Mouse (Mus musculus) forebrain, embryonic 15.5 days (tissue): ENCODE measurements around the gene Efhd1. TPM values are rescaled to one million over a fixed set of nuclear protein-coding genes. Genes with fewer than 3 reads are reported as not detected.

Experiments
- ATAC-seq: fragments of 200-750 bp; cut with Nextera tagmentation; replicated peaks from 2 replicates; pipeline ENCODE4 v1.8.0; 2017; ENCODE audit warnings: mild to moderate bottlenecking, moderate TSS enrichment, moderate library complexity
- H3K27ac ChIP-seq: fragments of 300-500 bp; sonication (generic); replicated peaks from 2 replicates; pipeline ENCODE4 v1.5.1; 2015; ENCODE audit warnings: mild to moderate bottlenecking, inconsistent platforms
- H3K27me3 ChIP-seq: fragments of 300-500 bp; sonication (generic); 2 replicates; pipeline ENCODE4 v1.6.1; 2015; ENCODE audit warnings: inconsistent platforms
- H3K36me3 ChIP-seq: fragments of 300-500 bp; sonication (generic); 2 replicates; pipeline ENCODE4 v1.6.1; 2015; ENCODE audit warnings: mild to moderate bottlenecking, inconsistent platforms
- H3K4me1 ChIP-seq: fragments of 300-500 bp; sonication (generic); 2 replicates; pipeline ENCODE4 v1.6.1; 2015; ENCODE audit warnings: inconsistent platforms
- H3K4me2 ChIP-seq: fragments of 300-500 bp; sonication (generic); replicated peaks from 2 replicates; pipeline ENCODE4 v1.6.1; 2015; ENCODE audit warnings: mild to moderate bottlenecking, inconsistent platforms
- H3K4me3 ChIP-seq: fragments of 300-500 bp; sonication (generic); 2 replicates; pipeline ENCODE4 v1.5.1; 2015; ENCODE audit warnings: mild to moderate bottlenecking, inconsistent platforms
- H3K9ac ChIP-seq: fragments of 300-500 bp; sonication (generic); replicated peaks from 2 replicates; pipeline ENCODE4 v1.6.1; 2015; ENCODE audit warnings: mild to moderate bottlenecking, inconsistent platforms
- H3K9me3 ChIP-seq: fragments of 300-500 bp; sonication (generic); 2 replicates; pipeline ENCODE4 v1.6.1; 2016; ENCODE audit warnings: inconsistent platforms
- WGBS: fragments of 180-500 bp; shearing (Covaris S2); methylation state at CpG from one replicate; pipeline ENCODE4 v1.1.7; 2015; ENCODE audit warnings: mixed read lengths; 5-methylcytosine and 5-hydroxymethylcytosine counted together
- polyA plus RNA-seq: library from polyadenylated mRNA; unstranded; fragments of >200 nt; fragmentation: Nextera tagmentation; extraction: Ambion mirVana; gene quantifications from 2 replicates; pipeline ENCODE4 v1.2.1, GENCODE M21; 2015

The Efhd1 gene
- polyA plus RNA-seq, 1 experiment from 2014 or later: 0.90 TPM

DNA sequence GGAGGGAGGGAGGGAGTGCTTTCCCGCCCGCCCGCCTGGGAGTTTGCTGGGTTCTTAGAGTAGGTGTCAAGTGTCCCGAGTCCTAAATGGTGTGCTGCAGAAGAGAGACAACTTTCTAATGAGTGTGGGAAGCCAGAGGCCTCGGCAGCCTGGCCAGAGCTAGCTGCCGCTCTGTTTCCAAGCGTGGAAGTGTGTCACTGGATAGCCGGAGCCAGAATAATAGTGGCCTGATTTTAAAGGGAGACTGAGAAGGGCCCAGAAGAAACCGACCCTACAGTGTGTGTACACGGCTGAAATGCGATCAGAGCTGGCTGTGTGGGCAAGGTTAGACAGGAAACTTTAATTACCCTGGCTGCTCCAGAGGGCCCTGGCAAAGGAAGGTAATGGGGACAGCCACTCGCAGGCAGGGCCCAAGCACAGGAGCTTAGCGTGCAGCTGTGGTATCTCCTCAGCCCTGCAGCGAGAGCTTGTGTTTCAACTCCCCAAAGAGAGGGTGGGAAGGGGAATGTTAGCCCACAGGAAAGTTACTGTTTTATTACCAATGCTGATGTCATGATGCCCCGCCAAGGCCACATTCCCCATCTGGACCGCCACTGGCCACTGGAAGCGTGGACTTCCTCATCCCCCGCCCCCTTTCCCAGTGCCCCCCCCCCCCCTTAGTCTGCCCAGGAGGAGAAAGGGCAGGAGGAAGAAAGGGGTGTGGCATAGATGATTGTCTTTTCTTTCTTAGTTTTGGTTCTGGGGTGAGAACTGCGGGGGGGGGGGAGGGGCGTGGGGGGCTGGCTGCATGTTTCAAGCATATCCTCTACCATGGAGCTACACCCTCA lies 6.7 kb downstream of the Efhd1 start:
- 0 out of 2 replicates have a peak, but pooled peaks have one; percentile 43 for ATAC-seq
- Histone ChIP-seq H3K9ac (no peak overlapping the region), H3K27ac (0 out of 2 replicates have a peak overlapping the region, but pooled peaks have one; percentile 15), H3K27me3 (peaks cover 15% of the 10 kb centered on the region), H3K4me1 (peaks cover 11% of the 10 kb centered on the region), H3K9me3 (no peaks in the 10 kb centered on the region), H3K4me3 (no peak overlapping the region), H3K4me2 (no peak overlapping the region), H3K36me3 (no peaks in the 10 kb centered on the region)
- WGBS: 8% methylated on average over 20 of the region's 20 CpGs

DNA sequence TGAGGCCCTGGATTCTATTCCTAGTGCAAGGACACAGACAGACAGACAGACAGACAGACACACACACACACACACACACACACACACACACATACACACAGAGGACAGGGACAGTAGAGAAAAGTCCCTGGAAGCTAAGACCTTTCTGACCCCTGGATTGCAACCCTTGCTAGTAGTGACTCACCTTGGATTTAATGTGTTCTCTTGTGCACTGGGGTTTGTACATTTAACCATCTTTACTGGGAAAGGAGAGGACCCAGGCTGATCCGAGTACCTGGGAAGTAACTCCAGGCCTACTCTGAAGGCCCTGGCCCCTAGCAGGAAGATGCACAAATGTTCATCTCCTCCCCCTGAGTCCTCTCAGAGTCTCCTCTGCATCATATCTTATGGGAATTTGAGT lies 7.4 kb downstream of the Efhd1 start:
- Histone ChIP-seq H3K4me1 (peaks cover 11% of the 10 kb centered on the region), H3K27me3 (peaks cover 7% of the 10 kb centered on the region), H3K4me2 (no peak overlapping the region), H3K9me3 (no peaks in the 10 kb centered on the region), H3K27ac (no peak overlapping the region), H3K36me3 (no peaks in the 10 kb centered on the region), H3K9ac (no peak overlapping the region), H3K4me3 (no peak overlapping the region)
- WGBS: 71% methylated on average over 1 of the region's 1 CpGs
- ATAC-seq: no peak

DNA sequence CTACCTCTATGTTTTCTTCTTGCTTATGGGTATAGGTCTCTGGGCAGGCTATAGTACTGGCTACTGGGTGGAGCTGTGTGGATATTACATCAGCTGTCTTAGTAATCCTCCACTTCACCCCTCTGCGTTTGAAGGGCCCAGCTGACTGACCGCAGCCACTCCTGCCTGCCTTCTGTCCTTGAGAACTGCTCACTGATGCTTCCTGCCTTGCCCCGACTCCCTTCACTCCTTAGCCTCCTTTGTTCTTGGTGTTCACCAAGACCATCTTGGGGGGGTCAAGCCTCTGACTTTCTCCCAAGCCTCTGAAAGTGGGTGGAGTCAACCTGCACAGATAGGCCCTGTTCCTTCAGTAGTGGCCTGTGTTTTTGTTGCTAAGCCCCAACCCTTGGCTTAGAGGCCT lies 8.3 kb downstream of the Efhd1 start:
- ATAC-seq: no peak
- Histone ChIP-seq H3K4me1 (peaks cover 11% of the 10 kb centered on the region), H3K9ac (no peak overlapping the region), H3K27ac (no peak overlapping the region), H3K9me3 (no peaks in the 10 kb centered on the region), H3K4me2 (no peak overlapping the region), H3K36me3 (no peaks in the 10 kb centered on the region), H3K4me3 (no peak overlapping the region), H3K27me3 (0 out of 2 replicates have a peak, but pooled peaks cover 6% of the 10 kb centered on the region)
- 70% methylated on average over 3 of the region's 3 CpGs for WGBS

DNA sequence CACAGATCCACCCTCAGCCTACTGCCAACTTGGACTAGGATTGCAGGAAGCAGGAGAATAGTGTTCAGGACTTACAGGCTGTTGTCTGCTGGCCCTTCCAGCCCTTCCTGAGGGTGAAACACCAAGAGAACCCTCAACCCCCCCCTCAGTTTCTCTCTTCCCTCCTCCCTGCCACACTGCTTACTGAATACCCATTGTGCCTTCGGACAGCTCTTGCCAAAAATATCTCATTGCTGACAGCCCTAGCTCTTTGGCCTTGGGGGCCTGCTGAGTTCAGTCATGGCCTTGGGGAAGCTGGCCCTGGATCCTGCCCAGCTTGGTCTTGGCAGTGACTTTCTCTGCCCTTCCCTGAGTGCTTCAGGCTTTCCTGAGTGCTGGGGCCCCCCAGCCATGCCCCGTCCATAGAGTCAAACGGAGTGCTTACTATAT lies 9.4 kb downstream of the Efhd1 start:
- Histone ChIP-seq H3K9me3 (no peaks in the 10 kb centered on the region), H3K36me3 (no peaks in the 10 kb centered on the region), H3K27me3 (0 out of 2 replicates have a peak, but pooled peaks cover 2% of the 10 kb centered on the region), H3K27ac (no peak overlapping the region), H3K4me1 (peaks cover 11% of the 10 kb centered on the region), H3K9ac (no peak overlapping the region), H3K4me2 (no peak overlapping the region), H3K4me3 (no peak overlapping the region)
- WGBS: 57% methylated on average over 3 of the region's 3 CpGs
- ATAC-seq: no peak

- no peak overlapping the region for H3K9ac ChIP-seq
- H3K4me1 ChIP-seq: peaks cover 11% of the 10 kb centered on the region
- H3K4me2 ChIP-seq: no peak overlapping the region
- H3K36me3 ChIP-seq: no peaks in the 10 kb centered on the region
- H3K4me3 ChIP-seq: no peak overlapping the region
- H3K27me3 ChIP-seq: no peaks in the 10 kb centered on the region
- no peak overlapping the region for H3K27ac ChIP-seq
- WGBS: 60% methylated on average over 4 of the region's 4 CpGs
- no peaks in the 10 kb centered on the region for H3K9me3 ChIP-seq
- ATAC-seq: no peak
Measured at GRCm38 (mm10) chr1:87274134-87274533, 10.0 kb downstream of the Efhd1 start.

- no peak overlapping the region for H3K9ac ChIP-seq
- no peak overlapping the region for H3K4me2 ChIP-seq
- WGBS: 92% methylated on average over 12 of the region's 12 CpGs
- no peaks in the 10 kb centered on the region for H3K9me3 ChIP-seq
- ATAC-seq: no peak
- H3K27me3 ChIP-seq: no peaks in the 10 kb centered on the region
- H3K27ac ChIP-seq: no peak overlapping the region
- peaks cover 11% of the 10 kb centered on the region for H3K4me1 ChIP-seq
- no peak overlapping the region for H3K4me3 ChIP-seq
- H3K36me3 ChIP-seq: no peaks in the 10 kb centered on the region
Measured at GRCm38 (mm10) chr1:87275151-87275550, 11.0 kb downstream of the Efhd1 start.

DNA sequence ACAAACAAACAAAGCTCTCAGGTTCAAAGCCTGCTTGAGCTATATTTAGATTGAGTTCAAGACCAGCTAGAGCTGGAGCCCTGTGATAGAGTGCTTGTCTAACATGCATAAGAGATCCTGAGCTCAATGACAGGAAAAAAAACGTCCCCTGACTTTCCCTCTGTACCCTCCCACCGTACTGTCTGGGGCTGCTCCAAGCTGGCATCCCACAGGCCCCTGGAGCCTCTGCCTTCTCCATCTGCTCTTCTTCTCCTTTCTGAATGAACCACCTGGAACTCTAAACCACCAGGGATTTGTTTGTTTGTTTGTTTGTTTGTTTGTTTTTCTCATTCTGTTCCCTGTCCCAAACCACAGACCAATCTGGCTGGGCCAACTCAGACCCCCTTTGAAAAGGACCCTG lies 11.9 kb downstream of the Efhd1 start:
- WGBS: 47% methylated on average over 2 of the region's 2 CpGs
- Histone ChIP-seq H3K27me3 (no peaks in the 10 kb centered on the region), H3K4me1 (peaks cover 2% of the 10 kb centered on the region), H3K36me3 (no peaks in the 10 kb centered on the region), H3K9ac (no peak overlapping the region), H3K9me3 (no peaks in the 10 kb centered on the region), H3K4me2 (no peak overlapping the region), H3K4me3 (no peak overlapping the region), H3K27ac (no peak overlapping the region)
- ATAC-seq: no peak

GRCm38 (mm10) chr1:87280281-87280680 lies 16.1 kb downstream of the Efhd1 start:
- no peak overlapping the region for H3K27ac ChIP-seq
- H3K36me3 ChIP-seq: no peaks in the 10 kb centered on the region
- H3K4me2 ChIP-seq: no peak overlapping the region
- ATAC-seq: no peak
- 79% methylated on average over 5 of the region's 5 CpGs for WGBS
- no peaks in the 10 kb centered on the region for H3K27me3 ChIP-seq
- no peak overlapping the region for H3K9ac ChIP-seq
- H3K4me1 ChIP-seq: no peaks in the 10 kb centered on the region
- H3K9me3 ChIP-seq: no peaks in the 10 kb centered on the region
- H3K4me3 ChIP-seq: no peak overlapping the region

GRCm38 (mm10) chr1:87281599-87282412 lies 17.6 kb downstream of the Efhd1 start:
- no peak for ATAC-seq
- 16% methylated on average over 20 of the region's 20 CpGs for WGBS
- Histone ChIP-seq H3K36me3 (no peaks in the 10 kb centered on the region), H3K27me3 (no peaks in the 10 kb centered on the region), H3K4me3 (no peak overlapping the region), H3K9ac (no peak overlapping the region), H3K9me3 (no peaks in the 10 kb centered on the region), H3K4me2 (no peak overlapping the region), H3K4me1 (no peaks in the 10 kb centered on the region), H3K27ac (no peak overlapping the region)

DNA sequence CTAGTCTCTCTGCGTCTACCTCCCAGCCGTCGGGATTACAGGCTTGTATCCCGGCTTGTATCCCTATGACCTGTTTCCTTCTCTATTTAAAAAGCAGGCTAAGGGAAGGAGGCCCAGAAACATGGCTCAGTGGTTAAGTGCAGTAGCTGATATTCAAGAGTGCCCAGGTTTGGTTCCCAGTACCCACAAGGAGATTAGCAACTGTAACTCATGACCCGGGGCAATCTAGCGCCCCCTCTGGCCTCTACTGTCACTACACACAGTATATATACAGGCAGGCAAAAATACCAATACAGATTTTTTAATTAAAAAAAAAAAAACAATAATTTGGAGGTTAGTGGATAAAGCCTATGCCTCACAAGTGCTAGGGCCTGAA lies 18.2 kb downstream of the Efhd1 start:
- Histone ChIP-seq H3K27ac (no peak overlapping the region), H3K4me3 (no peak overlapping the region), H3K36me3 (no peaks in the 10 kb centered on the region), H3K9ac (no peak overlapping the region), H3K27me3 (no peaks in the 10 kb centered on the region), H3K4me1 (no peaks in the 10 kb centered on the region), H3K4me2 (no peak overlapping the region), H3K9me3 (no peaks in the 10 kb centered on the region)
- 59% methylated on average over 6 of the region's 6 CpGs for WGBS
- ATAC-seq: no peak

DNA sequence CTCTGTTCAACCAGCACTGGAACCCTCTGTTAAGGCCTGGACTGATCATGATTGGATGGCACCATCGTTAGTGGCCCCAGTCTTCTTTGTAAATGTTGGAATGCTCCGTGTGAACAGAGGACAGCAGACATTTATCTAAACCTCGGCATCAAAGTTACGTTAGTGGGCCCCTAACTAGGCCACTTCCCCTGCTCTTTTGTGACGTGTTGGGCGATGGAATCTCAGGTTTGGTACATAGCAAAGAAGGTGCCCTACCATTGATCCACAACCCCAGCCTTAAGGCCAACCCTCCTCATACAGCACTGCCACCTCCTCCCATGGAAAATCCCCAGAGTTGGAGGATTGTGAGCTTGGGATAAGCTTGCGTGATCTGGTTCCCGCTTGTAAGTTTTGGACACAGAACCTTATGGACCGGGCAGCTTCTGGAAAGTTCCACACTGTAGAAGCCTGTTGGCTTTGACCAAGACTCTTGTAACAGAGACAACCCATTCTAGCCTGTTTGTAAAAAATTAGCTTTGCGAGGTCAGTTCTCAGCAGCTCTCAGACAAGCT lies 19.3 kb downstream of the Efhd1 start:
- ATAC-seq: no peak
- WGBS: 69% methylated on average over 10 of the region's 10 CpGs
- H3K27ac ChIP-seq: no peak overlapping the region
- no peak overlapping the region for H3K4me2 ChIP-seq
- no peaks in the 10 kb centered on the region for H3K4me1 ChIP-seq
- H3K9me3 ChIP-seq: no peaks in the 10 kb centered on the region
- H3K4me3 ChIP-seq: no peak overlapping the region
- no peaks in the 10 kb centered on the region for H3K27me3 ChIP-seq
- no peaks in the 10 kb centered on the region for H3K36me3 ChIP-seq
- no peak overlapping the region for H3K9ac ChIP-seq

DNA sequence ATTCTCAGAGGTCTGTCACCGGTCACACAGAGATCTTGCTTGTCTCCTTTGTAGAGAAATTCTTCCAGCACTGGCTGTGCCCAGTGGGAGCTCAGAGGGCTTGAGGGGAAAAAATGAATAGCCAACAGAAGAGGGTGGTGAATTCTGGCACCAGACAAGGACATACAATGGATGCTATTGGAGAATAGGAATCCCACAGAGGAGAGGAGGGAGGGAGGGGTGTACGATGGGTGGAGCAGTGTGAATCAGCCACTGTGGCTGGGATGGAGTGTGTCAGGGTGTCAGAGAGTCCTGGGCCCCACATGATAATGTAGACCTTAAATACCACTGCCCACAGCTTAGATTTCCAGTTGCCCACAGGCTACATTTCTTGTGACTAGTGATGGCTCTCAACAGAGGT lies 22.9 kb downstream of the Efhd1 start:
- Histone ChIP-seq H3K4me3 (no peak overlapping the region), H3K9me3 (no peaks in the 10 kb centered on the region), H3K9ac (no peak overlapping the region), H3K4me1 (no peaks in the 10 kb centered on the region), H3K36me3 (no peaks in the 10 kb centered on the region), H3K27ac (no peak overlapping the region), H3K4me2 (no peak overlapping the region), H3K27me3 (no peaks in the 10 kb centered on the region)
- 32% methylated on average over 2 of the region's 2 CpGs for WGBS
- no peak for ATAC-seq
